Mouse (Mus musculus) heart, postnatal 0 days (tissue): Measurements from ENCODE around the gene Anpep. TPM values are rescaled to one million over a fixed set of nuclear protein-coding genes. Genes with fewer than 3 reads are reported as not detected.

Experiments used
- ATAC-seq: fragments of 200-750 bp; cut with Nextera tagmentation; 2 replicates; pipeline ENCODE4 v1.8.0; 2017; ENCODE audit warnings: low read depth, moderate number of reproducible peaks, moderate library complexity; ENCODE audit not compliant: insufficient read depth
- DNase-seq: peaks from one replicate; pipeline ENCODE4 v3.0.0-alpha.2; 2016; ENCODE audit warnings: low spot score
- H3K27ac ChIP-seq: fragments of 300-500 bp; sonication (generic); 2 replicates; pipeline ENCODE4 v1.5.1; 2014; ENCODE audit warnings: low read depth, mild to moderate bottlenecking
- H3K27me3 ChIP-seq: fragments of 300-500 bp; sonication (generic); 2 replicates; pipeline ENCODE4 v1.6.1; 2014; ENCODE audit warnings: low read length, mixed read lengths; ENCODE audit not compliant: control insufficient read depth, insufficient read depth
- H3K36me3 ChIP-seq: fragments of 300-500 bp; sonication (generic); replicated peaks from 2 replicates; pipeline ENCODE4 v1.6.1; 2014; ENCODE audit warnings: low read length, mixed read lengths; ENCODE audit not compliant: control insufficient read depth, insufficient read depth
- H3K4me1 ChIP-seq: fragments of 300-500 bp; sonication (generic); 2 replicates; pipeline ENCODE4 v1.6.1; 2014; ENCODE audit warnings: antibody characterized with exemption; ENCODE audit not compliant: control insufficient read depth, insufficient read depth
- H3K4me2 ChIP-seq: fragments of 300-500 bp; sonication (generic); 2 replicates; pipeline ENCODE4 v1.6.1; 2014; ENCODE audit warnings: low read depth, mild to moderate bottlenecking, low read length, moderate library complexity
- H3K4me3 ChIP-seq: fragments of 300-500 bp; sonication (generic); 2 replicates; pipeline ENCODE4 v1.5.1; 2014; ENCODE audit warnings: low read depth, low read length
- H3K9ac ChIP-seq: fragments of 300-500 bp; sonication (generic); replicated peaks from 2 replicates; pipeline ENCODE4 v1.6.1; 2014; ENCODE audit warnings: low read depth, low read length, mixed read lengths
- H3K9me3 ChIP-seq: fragments of 300-500 bp; sonication (generic); replicated peaks from 2 replicates; pipeline ENCODE4 v1.6.1; 2016; ENCODE audit warnings: low read length; ENCODE audit not compliant: control insufficient read depth
- CTCF ChIP-seq: IDR thresholded peaks from 2 replicates; pipeline ENCODE4 v1.5.1; 2016; ENCODE audit warnings: antibody characterized with exemption, control low read depth, low read depth
- EP300 ChIP-seq: IDR thresholded peaks from 2 replicates; pipeline ENCODE4 v1.6.1; 2016; ENCODE audit warnings: antibody characterized with exemption, low read depth
- WGBS: fragments of 180-500 bp; shearing (Covaris S2); extraction: QIAGEN DNeasy Blood & Tissue Kit; methylation state at CpG from one replicate; pipeline ENCODE4 v1.1.7; 2014; 5-methylcytosine and 5-hydroxymethylcytosine counted together
- polyA plus RNA-seq: library from polyadenylated mRNA; unstranded; fragments of >200 nt; fragmentation: Nextera tagmentation; extraction: Ambion mirVana; gene quantifications from 2 replicates; pipeline ENCODE4 v1.2.1, GENCODE M21; 2015
- total RNA-seq: library from RNA; depleted of rRNA; stranded (reverse); fragments of >200 nt; gene quantifications from 2 replicates; pipeline ENCODE4 v1.2.3, GENCODE M21; 2014; ENCODE audit warnings: low replicate concordance

Anpep gene
- total and polyA plus RNA-seq, 2 experiments from 2014 or later = 6.9 to 15.6 TPM

- no peak overlapping the region for H3K27ac ChIP-seq
- no peak overlapping the region for H3K9ac ChIP-seq
- no peaks in the 10 kb centered on the region for H3K9me3 ChIP-seq
- no peak overlapping the region for H3K4me2 ChIP-seq
- no peak for ATAC-seq
- no peaks in the 10 kb centered on the region for H3K36me3 ChIP-seq
- no peak overlapping the region for H3K4me3 ChIP-seq
- peaks cover 8% of the 10 kb centered on the region; the same call in 1 of the 2 replicates for H3K4me1 ChIP-seq
- 73% methylated on average over 2 of the region's 2 CpGs for WGBS
- no peak for DNase-seq
- TF ChIP-seq EP300 (no peak), CTCF (no peak)
- H3K27me3 ChIP-seq = peaks cover 13% of the 10 kb centered on the region
These were observed 14.5 kb downstream of the Anpep start for GRCm38 (mm10) chr7:79846342-79846741.

GRCm38 (mm10) chr7:79844090-79844802, 16.6 kb downstream of the Anpep start:
- WGBS = 56% methylated on average over 8 of the region's 8 CpGs
- Histone ChIP-seq H3K36me3 (no peaks in the 10 kb centered on the region), H3K4me1 (peaks cover 8% of the 10 kb centered on the region; the same call in 1 of the 2 replicates), H3K27me3 (peaks cover 10% of the 10 kb centered on the region), H3K9ac (no peak overlapping the region), H3K4me3 (no peak overlapping the region), H3K27ac (no peak overlapping the region), H3K4me2 (no peak overlapping the region), H3K9me3 (no peaks in the 10 kb centered on the region)
- TF ChIP-seq EP300 = no peak
- TF ChIP-seq CTCF = no peak
- DNase-seq (no peak), ATAC-seq (no peak)

GRCm38 (mm10) chr7:79842163-79842562, 18.7 kb downstream of the Anpep start:
- Histone ChIP-seq H3K4me2 (no peak overlapping the region), H3K9me3 (no peaks in the 10 kb centered on the region), H3K27ac (no peak overlapping the region), H3K36me3 (no peaks in the 10 kb centered on the region), H3K9ac (no peak overlapping the region), H3K27me3 (peaks cover 3% of the 10 kb centered on the region), H3K4me1 (0 out of 2 replicates have a peak, but pooled peaks cover 2% of the 10 kb centered on the region), H3K4me3 (no peak overlapping the region)
- TF ChIP-seq CTCF (no peak), EP300 (no peak)
- DNase-seq = no peak
- 67% methylated on average over 7 of the region's 7 CpGs for WGBS
- no peak for ATAC-seq

GRCm38 (mm10) chr7:79837247-79837646, 23.6 kb downstream of the Anpep start:
- Histone ChIP-seq H3K4me2 (no peak overlapping the region), H3K27ac (no peak overlapping the region), H3K4me1 (no peaks in the 10 kb centered on the region), H3K27me3 (no peaks in the 10 kb centered on the region), H3K4me3 (no peak overlapping the region), H3K9ac (no peak overlapping the region), H3K36me3 (no peaks in the 10 kb centered on the region), H3K9me3 (no peaks in the 10 kb centered on the region)
- TF ChIP-seq EP300 (no peak), CTCF (no peak)
- 53% methylated on average over 2 of the region's 2 CpGs for WGBS
- DNase-seq (no peak), ATAC-seq (no peak)

- H3K4me1 ChIP-seq = no peaks in the 10 kb centered on the region
- DNase-seq = no peak
- H3K27ac ChIP-seq = no peak overlapping the region
- TF ChIP-seq CTCF = no peak
- TF ChIP-seq EP300 = no peak
- H3K9me3 ChIP-seq = no peaks in the 10 kb centered on the region
- H3K9ac ChIP-seq = no peak overlapping the region
- no peaks in the 10 kb centered on the region for H3K27me3 ChIP-seq
- 89% methylated on average over 6 of the region's 6 CpGs for WGBS
- H3K4me3 ChIP-seq = no peak overlapping the region
- no peak overlapping the region for H3K4me2 ChIP-seq
- H3K36me3 ChIP-seq = no peaks in the 10 kb centered on the region
- no peak for ATAC-seq
These were observed 25.7 kb downstream of the Anpep start for GRCm38 (mm10) chr7:79835196-79835595.

GRCm38 (mm10) chr7:79832980-79833379, 27.9 kb downstream of the Anpep start:
- no peak for DNase-seq
- no peaks in the 10 kb centered on the region for H3K36me3 ChIP-seq
- no peaks in the 10 kb centered on the region for H3K9me3 ChIP-seq
- no peak for ATAC-seq
- H3K27me3 ChIP-seq = no peaks in the 10 kb centered on the region
- H3K9ac ChIP-seq = no peak overlapping the region
- no peaks in the 10 kb centered on the region for H3K4me1 ChIP-seq
- H3K4me2 ChIP-seq = no peak overlapping the region
- no peak overlapping the region for H3K4me3 ChIP-seq
- TF ChIP-seq EP300 (no peak), CTCF (no peak)
- no peak overlapping the region for H3K27ac ChIP-seq
